In genomic region chr4:128715241-128716204, GRCm38 (mm10) we compare ENCODE assay signal across 9 mouse cellular contexts. TPM values are rescaled to one million over a fixed set of nuclear protein-coding genes. Genes with fewer than 3 reads are reported as not detected.
DNase-seq lines count a peak whose midpoint lies in the region; ATAC-seq and TF ChIP-seq lines count a peak whose summit lies in the region.
"Had no signal": no experiment of that assay in that cellular context is flagged by ENCODE, and none has a peak within 500 bp of the region (broad histone marks: within the 10 kb centered on the region; RNA-seq: fewer than 3 reads in every experiment).

No protein-coding gene starts in this region.

- TF ChIP-seq EP300 in CH12.LX (IDR thresholded peaks at IDR 0.05; ENCODE audit: low read length): no peak

- no peak overlapping the region for H3K9ac ChIP-seq in CH12.LX (ENCODE audit: insufficient read depth, low read depth)
- H3K9ac ChIP-seq in forebrain, embryonic 12.5 days: peak overlapping the region; percentile 33
- peak overlapping the region; percentile 39; the same call in 1 of the 2 replicates for H3K9ac ChIP-seq in midbrain, embryonic 12.5 days (replicated peaks)

- DNase-seq in CH12.LX (ENCODE audit: extremely low read depth): no peak
- peak; percentile 98 for DNase-seq in brain, embryonic 14.5 days (ENCODE audit: low read depth)
- DNase-seq in left cerebral cortex, adult 18-20 months (ENCODE audit: low spot score in 2 of 2): peak; percentile 27 to 52
- DNase-seq in thymus, postnatal 25 days: peak; percentile 51
- DNase-seq in gastrocnemius, postnatal 25 days: no peak

- no peaks in the 10 kb centered on the region for H3K79me2 ChIP-seq in CH12.LX (replicated peaks; ENCODE audit: control insufficient read depth, extremely low read depth, insufficient read depth, poor library complexity, severe bottlenecking)

- no peak for TF ChIP-seq CTCF in CH12.LX (conservative IDR thresholded peaks at IDR 0.05 in 1 of 2, IDR thresholded peaks at IDR 0.05 in 1 of 2; ENCODE audit: low read depth in 2 of 2, low read length in 2 of 2)
- no peak for TF ChIP-seq CTCF in brain, embryonic 14.5 days (IDR thresholded peaks at IDR 0.05; ENCODE audit: borderline replicate concordance, extremely low read depth, insufficient read depth, insufficient read length)

- peak; percentile 87 for ATAC-seq in forebrain, embryonic 12.5 days (ENCODE audit: low FRiP score)
- ATAC-seq in midbrain, embryonic 12.5 days (ENCODE audit: low FRiP score, low read depth): peak; percentile 82
- ATAC-seq in megakaryocyte-erythroid progenitor cell, adult 5-6 weeks (replicated peaks; ENCODE audit: low FRiP score, low TSS enrichment, poor library complexity, severe bottlenecking): no peak

- dilution Hi-C loops in CH12.LX (cut with MboI; ENCODE audit: extremely low pct_ligation_motif_present, extremely low pct_unique_long_range_greater_than_20kb, low sequenced_read_pairs): no loop called here

- no peak overlapping the region for H3K27ac ChIP-seq in CH12.LX (ENCODE audit: insufficient read depth, low read depth)
- peak overlapping the region; percentile 98 for H3K27ac ChIP-seq in forebrain, embryonic 12.5 days
- peak overlapping the region; percentile 99 for H3K27ac ChIP-seq in midbrain, embryonic 12.5 days (replicated peaks)

- H3K27me3 ChIP-seq in CH12.LX (replicated peaks): no peaks in the 10 kb centered on the region
- peaks cover under 1% of the 10 kb centered on the region; the same call in 1 of the 2 replicates for H3K27me3 ChIP-seq in forebrain, embryonic 12.5 days
- 0 out of 2 replicates have a peak, but pooled peaks cover 6% of the 10 kb centered on the region for H3K27me3 ChIP-seq in midbrain, embryonic 12.5 days
- H3K27me3 ChIP-seq: megakaryocyte, embryonic 14.5 days had no signal

- no peak overlapping the region for H3K4me2 ChIP-seq in CH12.LX (ENCODE audit: insufficient read depth, low read depth, poor library complexity, severe bottlenecking)
- peak overlapping the region; percentile 37 for H3K4me2 ChIP-seq in forebrain, embryonic 12.5 days
- peak overlapping the region; percentile 47 for H3K4me2 ChIP-seq in midbrain, embryonic 12.5 days (replicated peaks)

- no peak for TF ChIP-seq POLR2A in CH12.LX (IDR thresholded peaks at IDR 0.05; ENCODE audit: low read depth, low read length)
- TF ChIP-seq POLR2A in brain, embryonic 14.5 days (IDR thresholded peaks at IDR 0.05; ENCODE audit: borderline replicate concordance, extremely low read depth, insufficient read depth, insufficient read length, poor library complexity, severe bottlenecking): no peak

- in situ Hi-C loops in CH12.LX (cut with MboI; ENCODE audit: low pct_ligation_motif_present, low pct_unique_long_range_greater_than_20kb, low sequenced_read_pairs): loop anchor here (10.0 kb wide), 3 partner anchors 139 to 369 kb away; no protein-coding TSS in a partner anchor

- no peak overlapping the region for H3K4me3 ChIP-seq in CH12.LX (replicated peaks in 1 of 3; ENCODE audit: low read depth in 2 of 3, low read length in 2 of 3, poor library complexity in 1 of 3)
- H3K4me3 ChIP-seq in forebrain, embryonic 12.5 days (replicated peaks): peak overlapping the region; percentile 15; the same call in 1 of the 2 replicates
- H3K4me3 ChIP-seq in midbrain, embryonic 12.5 days: peak overlapping the region; percentile 19; the same call in 1 of the 2 replicates
- H3K4me3 ChIP-seq: megakaryocyte, embryonic 14.5 days had no signal

- H3K9me3 ChIP-seq in CH12.LX (replicated peaks; ENCODE audit: low read length): no peaks in the 10 kb centered on the region
- H3K9me3 ChIP-seq in forebrain, embryonic 12.5 days: no peaks in the 10 kb centered on the region
- no peaks in the 10 kb centered on the region for H3K9me3 ChIP-seq in midbrain, embryonic 12.5 days
- H3K9me3 ChIP-seq: megakaryocyte, embryonic 14.5 days had no signal

- TF ChIP-seq RAD21 in CH12.LX (IDR thresholded peaks at IDR 0.05; ENCODE audit: low read depth, low read length): no peak

- 3% methylated on average over 14 of the region's 14 CpGs for WGBS in forebrain, embryonic 12.5 days
- 2% methylated on average over 14 of the region's 14 CpGs for WGBS in midbrain, embryonic 12.5 days

- H3K4me1 ChIP-seq in CH12.LX (ENCODE audit: control insufficient read depth in 1 of 2, insufficient read depth in 2 of 2): peaks cover 13 to 41% of the 10 kb centered on the region in 2 experiments
- H3K4me1 ChIP-seq in forebrain, embryonic 12.5 days: peaks cover 94% of the 10 kb centered on the region
- peaks cover 94% of the 10 kb centered on the region for H3K4me1 ChIP-seq in midbrain, embryonic 12.5 days

- H3K36me3 ChIP-seq in CH12.LX (replicated peaks in 1 of 2; ENCODE audit: control insufficient read depth in 1 of 2, insufficient read depth in 1 of 2, low read length in 1 of 2): peaks cover 4 to 49% of the 10 kb centered on the region in 2 experiments
- no peaks in the 10 kb centered on the region for H3K36me3 ChIP-seq in forebrain, embryonic 12.5 days (replicated peaks)
- no peaks in the 10 kb centered on the region for H3K36me3 ChIP-seq in midbrain, embryonic 12.5 days

TF ChIP-seq in CH12.LX, 34 proteins besides CTCF, POLR2A, EP300 and RAD21:
- TF ChIP-seq CHD2 (IDR thresholded peaks at IDR 0.05; ENCODE audit: low read length): 0 out of 2 replicates have a peak, but pooled peaks have one; percentile 12
- no peak for TF ChIP-seq IRF4 (IDR thresholded peaks at IDR 0.05; ENCODE audit: low read depth, low read length)

RNA-seq across cellular contexts. Expression of gene A3galt2, which starts 39.6 kb away (rescaled TPM):
- 0.04 TPM in 2 replicates for total RNA-seq in CH12.LX (2012; rRNA removed)
- not detected in 2 replicates for total RNA-seq in CH12.LX (2014; rRNA removed)
- 0.07 and 0.11 TPM in 2 replicates for polyA plus RNA-seq in CH12.LX (2012; ENCODE audit: insufficient read length, low read depth)
- polyA plus RNA-seq in brain, embryonic 14.5 days (2012; rRNA removed): 4.6 and 5.0 TPM in 2 replicates
- polyA plus RNA-seq in forebrain, embryonic 12.5 days (2016; fragmentation: Nextera tagmentation; extraction: Ambion mirVana): 0.38 and 0.57 TPM in 2 replicates
- total RNA-seq in left cerebral cortex, adult 18-20 months (2021): under 1 TPM; 0.28 to 0.37 TPM
- polyA plus RNA-seq in midbrain, embryonic 12.5 days (2016; fragmentation: Nextera tagmentation; extraction: Ambion mirVana): 0.56 and 0.59 TPM in 2 replicates
- total RNA-seq in gastrocnemius, postnatal 25 days (2021): under 1 TPM in 1 of 2 experiments, not detected in 1; 0.13 TPM
- 0.31 TPM in 1 of 2 replicates, not detected in the other for total RNA-seq in megakaryocyte-erythroid progenitor cell, adult 5-6 weeks (2014; fragmentation: Nextera tagmentation)
- not detected in 2 replicates for total RNA-seq in megakaryocyte-erythroid progenitor cell, adult 5-6 weeks (2017)

Comparison
In these comparisons a context has a peak if more than half of its experiments do, and no peak if none do; other contexts are left out.
1. DNase-seq: peak in brain, embryonic 14.5 days (single experiment), left cerebral cortex, adult 18-20 months (2 of 2) and thymus, postnatal 25 days (single experiment); none in CH12.LX (single experiment) and gastrocnemius, postnatal 25 days (single experiment).
2. H3K4me3 ChIP-seq: peak in forebrain, embryonic 12.5 days (single experiment) and midbrain, embryonic 12.5 days (single experiment); none in CH12.LX (0 of 3).